Mouse (Mus musculus): Measurements from ENCODE around the gene Slain2. TPM values are rescaled to one million over a fixed set of nuclear protein-coding genes. Genes with fewer than 3 reads are reported as not detected.

The Slain2 gene
- total RNA-seq, 2 experiments from 2014 or later, result 143 to 145 TPM

DNA sequence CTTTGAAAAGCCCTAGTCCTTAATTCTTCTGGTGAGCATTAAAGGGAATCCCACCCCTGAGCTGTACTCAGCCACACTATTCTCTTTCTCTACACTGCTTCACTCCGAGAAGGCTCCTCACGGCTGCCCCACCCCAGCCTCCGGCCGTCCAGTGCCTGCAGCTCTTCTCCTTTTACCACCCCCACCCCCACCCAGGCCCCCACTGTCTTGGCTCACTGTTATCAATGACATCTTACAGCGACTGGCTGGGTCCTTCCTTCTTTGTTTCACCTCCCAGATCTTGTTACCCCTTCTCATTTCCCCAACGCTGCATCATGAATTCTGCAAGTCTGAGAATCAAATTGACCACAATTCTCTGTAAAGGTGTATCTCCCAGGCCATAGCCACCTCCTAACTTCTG, 16.1 kb upstream of the Slain2 start:
- intact Hi-C loops (cut with DNase I), result no loop called here

DNA sequence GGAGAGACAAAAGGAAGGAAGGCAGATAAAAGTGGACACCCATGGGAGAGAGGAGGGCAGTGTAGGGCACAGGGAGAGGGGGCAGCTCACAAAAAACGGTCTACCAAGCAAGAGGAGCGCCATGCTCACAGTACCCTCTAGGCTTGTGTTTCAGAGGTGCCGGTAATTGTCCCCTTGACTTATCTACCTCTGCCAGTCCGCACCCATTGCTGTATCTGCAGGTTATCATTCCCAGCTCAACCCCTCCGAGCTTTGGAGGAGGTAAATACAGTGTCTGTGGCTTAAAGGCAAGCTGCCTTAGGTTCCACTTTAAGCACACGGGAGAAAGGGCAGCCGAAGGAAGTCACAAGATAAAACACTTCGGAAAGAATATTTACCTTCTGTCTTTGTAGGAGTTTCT, 14.8 kb upstream of the Slain2 start:
- intact Hi-C loops (cut with DNase I), result no loop called here
- no peak for DNase-seq (ENCODE audit: low spot score)

More for the DNA sequence above, 16.1 kb upstream of the Slain2 start:
- DNase-seq (ENCODE audit: low spot score), result no peak

- intact Hi-C loops (cut with DNase I), result no loop called here
- DNase-seq (ENCODE audit: low spot score), result no peak
Measured at GRCm38 (mm10) chr5:72901866-72902265, 12.2 kb upstream of the Slain2 start.

- intact Hi-C loops (cut with DNase I), result no loop called here
- no peak for DNase-seq (ENCODE audit: low spot score)
Measured at GRCm38 (mm10) chr5:72902312-72902711, 11.8 kb upstream of the Slain2 start.

GRCm38 (mm10) chr5:72902876-72903516, 11.1 kb upstream of the Slain2 start:
- intact Hi-C loops (cut with DNase I), result no loop called here
- DNase-seq (ENCODE audit: low spot score), result no peak

GRCm38 (mm10) chr5:72904903-72905790, 9.0 kb upstream of the Slain2 start:
- intact Hi-C loops (cut with DNase I), result no loop called here
- peak; percentile 21 for DNase-seq (ENCODE audit: low spot score)

DNA sequence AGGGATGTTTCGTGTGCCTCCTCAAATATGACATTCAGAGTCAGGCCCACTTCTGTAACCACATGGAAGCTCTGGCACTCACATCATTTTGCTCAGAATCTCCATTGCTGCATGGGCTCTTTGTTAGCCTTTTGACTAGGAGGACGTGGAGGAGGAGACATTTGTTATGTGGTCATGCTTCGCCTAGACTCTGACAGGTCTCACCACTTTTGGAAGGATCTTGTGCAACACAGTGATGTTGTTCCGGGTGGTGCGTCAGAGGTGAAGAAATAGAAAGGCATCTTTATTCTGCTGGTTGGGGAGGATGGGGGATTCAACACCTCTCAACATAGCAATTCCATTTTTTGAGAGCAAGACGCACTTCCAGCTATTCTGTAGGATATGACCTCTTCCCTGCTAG, 6.7 kb upstream of the Slain2 start:
- DNase-seq (ENCODE audit: low spot score), result no peak
- intact Hi-C loops (cut with DNase I), result no loop called here

DNA sequence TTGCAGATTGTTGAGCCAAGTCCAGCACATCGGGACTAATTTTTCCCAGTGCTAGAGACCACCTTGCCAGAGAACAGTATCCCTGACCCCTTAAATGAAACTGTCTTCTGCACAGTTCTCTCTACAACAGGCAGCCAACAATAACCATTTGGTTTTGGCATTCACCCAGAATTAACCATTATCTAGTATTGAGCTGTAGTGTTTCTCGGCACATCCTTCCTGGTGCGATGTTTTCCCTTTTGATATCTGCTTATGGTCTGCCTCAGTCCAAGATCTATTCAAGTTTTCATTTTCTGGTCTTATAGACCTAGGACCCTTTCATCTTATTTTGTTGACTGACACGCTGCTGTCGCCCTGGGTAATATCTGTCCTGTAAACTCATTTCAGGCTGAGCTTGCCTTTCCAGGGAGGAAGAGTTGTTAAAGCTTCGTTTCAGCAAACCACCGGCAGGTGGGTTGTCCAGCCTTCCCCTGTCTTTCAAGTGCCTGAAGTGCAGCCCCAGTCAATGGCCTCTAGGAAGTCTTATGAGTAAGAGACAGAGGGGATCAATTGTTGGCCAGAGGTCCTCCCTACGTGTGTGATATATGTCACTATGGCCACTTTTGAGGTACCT, 5.7 kb upstream of the Slain2 start:
- no peak for DNase-seq (ENCODE audit: low spot score)
- intact Hi-C loops (cut with DNase I), result no loop called here

- intact Hi-C loops (cut with DNase I), result no loop called here
- no peak for DNase-seq (ENCODE audit: low spot score)
Measured at GRCm38 (mm10) chr5:72909363-72909762, 4.7 kb upstream of the Slain2 start.

GRCm38 (mm10) chr5:72910373-72910772, 3.7 kb upstream of the Slain2 start:
- no peak for DNase-seq (ENCODE audit: low spot score)
- intact Hi-C loops (cut with DNase I), result no loop called here

DNA sequence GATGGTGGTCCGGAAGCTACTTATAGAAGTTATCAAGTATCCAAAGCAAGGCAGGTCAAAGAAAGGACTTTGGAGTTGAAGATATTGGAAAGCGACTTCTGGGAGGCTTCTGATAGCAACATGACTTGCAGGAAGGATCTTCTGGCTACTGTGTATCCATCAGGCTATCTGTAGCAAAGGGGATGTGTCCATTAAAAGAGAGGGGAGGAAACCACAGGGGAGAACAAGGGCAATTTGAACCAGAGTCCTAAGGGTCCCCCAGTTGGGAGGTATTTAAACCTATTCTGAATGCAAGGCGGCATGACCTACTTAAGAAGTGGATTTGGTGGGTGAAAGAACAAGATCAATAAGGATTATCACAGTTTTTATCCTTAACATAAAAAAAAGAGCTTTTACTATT, 2.8 kb upstream of the Slain2 start:
- DNase-seq (ENCODE audit: low spot score), result no peak

GRCm38 (mm10) chr5:72914633-72915561, 793 bp downstream of the Slain2 start:
- intact Hi-C loops (cut with DNase I), result loop anchor here (2.0 to 5.0 kb wide), 2 partner anchors 22 to 37 kb away; no protein-coding TSS in a partner anchor
- peak; percentile 35 for DNase-seq (ENCODE audit: low spot score)

More for the DNA sequence above, 2.8 kb upstream of the Slain2 start:
- intact Hi-C loops (cut with DNase I), result no loop called here

DNA sequence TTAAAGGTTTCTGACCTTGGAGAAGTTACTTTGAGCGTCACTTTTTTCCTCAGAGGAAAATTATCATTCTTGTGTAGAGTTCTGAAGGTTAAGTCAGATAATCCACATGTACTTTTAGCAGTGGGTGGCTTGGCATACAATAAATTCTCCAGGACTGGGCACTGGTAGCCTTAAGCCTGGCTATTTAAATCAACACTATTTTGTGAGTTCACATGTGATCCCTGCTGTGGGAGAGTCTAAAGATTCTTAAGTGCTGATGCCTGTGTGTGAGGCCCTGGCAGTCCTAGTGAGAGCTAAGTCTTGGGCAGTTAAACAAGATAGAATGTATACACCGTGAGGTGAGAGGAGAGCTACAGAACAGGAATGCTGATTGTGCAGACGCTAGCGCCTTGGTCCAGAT, 1.9 kb downstream of the Slain2 start:
- DNase-seq (ENCODE audit: low spot score), result no peak

DNA sequence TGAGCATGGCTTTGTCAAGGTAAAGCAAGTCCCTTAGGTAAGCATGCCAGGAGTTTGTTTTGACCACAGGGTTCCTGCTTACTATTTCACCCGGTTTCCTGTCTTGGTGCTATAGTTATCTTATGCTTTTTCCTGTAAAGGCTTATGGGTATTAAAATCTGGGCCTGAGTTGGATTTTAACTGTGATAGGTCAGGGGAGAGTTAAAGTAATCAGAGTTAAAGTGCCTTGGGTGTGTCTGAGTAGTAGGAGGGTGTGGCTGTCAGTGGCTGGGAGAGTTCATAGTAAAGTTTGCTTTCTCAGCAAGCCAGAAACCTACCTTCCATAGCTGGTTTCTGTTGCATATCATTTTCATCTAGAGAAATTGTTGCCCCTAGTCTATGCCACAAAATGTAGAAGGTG, 2.7 kb downstream of the Slain2 start:
- intact Hi-C loops (cut with DNase I), result loop anchor here (5.0 kb wide), 1 partner anchor 35 kb away; no protein-coding TSS in a partner anchor
- DNase-seq (ENCODE audit: low spot score), result no peak

More for the DNA sequence above, 1.9 kb downstream of the Slain2 start:
- intact Hi-C loops (cut with DNase I), result loop anchor here (5.0 kb wide), 1 partner anchor 36 kb away; no protein-coding TSS in a partner anchor

DNA sequence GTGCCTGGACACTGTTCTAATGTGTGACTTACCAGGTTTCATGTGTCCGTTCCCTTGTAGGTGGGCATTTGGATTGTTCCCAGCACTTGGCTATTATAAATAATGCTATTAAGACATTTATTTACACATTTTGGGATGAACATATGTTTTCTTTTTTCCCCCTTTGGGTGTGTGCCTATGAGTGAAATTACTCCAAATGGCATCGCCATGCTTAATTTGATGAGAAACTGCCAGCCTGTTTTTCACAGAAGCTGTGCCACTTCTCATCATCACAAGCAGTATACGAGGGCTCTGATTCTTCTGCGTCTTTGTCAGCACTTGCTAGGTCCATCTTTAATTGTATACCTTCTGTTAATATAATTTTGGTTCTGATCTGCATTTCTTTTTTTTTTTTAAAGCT, 6.3 kb downstream of the Slain2 start:
- intact Hi-C loops (cut with DNase I), result no loop called here
- no peak for DNase-seq (ENCODE audit: low spot score)

DNA sequence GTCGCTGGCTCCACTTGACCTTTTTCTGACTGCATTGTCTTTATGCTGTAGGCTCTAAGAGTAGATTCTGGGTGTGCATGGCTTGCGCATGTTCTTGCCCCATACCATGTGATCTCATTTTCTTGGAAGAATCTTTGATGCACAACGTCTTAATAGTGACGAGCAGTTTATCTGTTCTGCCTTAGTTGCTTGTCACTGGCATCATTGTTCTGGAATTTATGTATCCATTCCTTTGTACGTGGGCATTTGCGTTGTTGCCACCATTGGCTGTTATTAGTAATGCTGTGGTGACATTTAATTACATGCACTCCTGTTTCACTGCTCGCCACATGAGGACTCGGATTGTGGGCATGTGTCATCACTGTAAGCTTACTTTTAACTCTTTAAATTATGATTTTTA, 7.1 kb downstream of the Slain2 start:
- DNase-seq (ENCODE audit: low spot score), result no peak
- intact Hi-C loops (cut with DNase I), result no loop called here

DNA sequence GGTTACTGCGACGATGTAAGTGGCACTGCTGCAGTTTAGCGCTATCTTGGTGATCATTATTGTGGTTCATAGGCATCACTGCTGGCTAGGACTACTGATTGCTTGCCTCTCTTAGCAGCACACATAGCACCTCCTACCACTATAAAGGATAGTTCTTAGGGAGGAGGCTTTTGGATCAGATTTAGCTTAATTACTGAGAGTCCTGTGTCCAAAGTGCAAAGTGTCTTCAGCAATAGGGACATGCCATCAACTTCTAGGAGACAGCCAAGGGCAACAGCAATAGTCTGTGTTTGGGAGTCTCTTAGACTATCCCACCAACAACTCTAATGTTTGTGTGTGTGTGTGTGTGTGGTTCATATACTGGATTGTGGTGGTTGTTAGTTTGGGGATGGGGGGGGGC, 8.7 kb downstream of the Slain2 start:
- intact Hi-C loops (cut with DNase I), result no loop called here
- DNase-seq (ENCODE audit: low spot score), result no peak

GRCm38 (mm10) chr5:72927074-72927473, 13.0 kb downstream of the Slain2 start:
- intact Hi-C loops (cut with DNase I), result no loop called here
- no peak for DNase-seq (ENCODE audit: low spot score)

DNA sequence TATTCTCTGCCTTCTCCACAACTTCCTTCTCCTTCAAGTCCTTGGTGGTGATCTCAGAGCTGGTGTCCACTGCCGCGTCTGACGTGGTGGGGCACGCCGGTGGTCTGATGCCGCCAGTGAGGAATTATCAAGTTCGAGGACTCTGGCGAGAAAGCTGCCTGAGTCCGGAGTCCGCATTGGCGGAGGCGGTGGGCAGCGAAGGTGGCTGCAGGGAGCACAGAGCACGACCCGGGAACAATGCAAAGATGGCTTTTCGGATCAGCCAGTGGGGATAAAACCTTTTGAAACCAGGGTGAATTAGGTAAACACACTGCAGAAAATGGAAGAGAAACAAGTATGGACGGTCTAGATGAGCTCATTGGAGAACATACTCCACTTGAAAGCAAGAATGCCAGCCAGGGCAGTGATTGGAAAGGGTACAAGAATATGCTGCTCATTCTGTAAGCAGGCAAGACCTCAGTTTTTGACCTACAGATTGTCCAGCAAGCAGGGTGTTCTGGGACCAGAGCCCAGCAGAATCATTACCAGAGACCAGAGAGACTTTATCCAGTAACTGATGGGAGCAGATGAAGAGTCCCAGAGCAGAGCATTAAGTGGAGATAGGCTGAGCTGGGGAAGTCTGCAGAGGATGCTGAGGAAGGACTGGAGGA, 19.0 kb downstream of the Slain2 start:
- DNase-seq (ENCODE audit: low spot score), result no peak
- intact Hi-C loops (cut with DNase I), result no loop called here
